Mouse (Mus musculus) embryo, embryonic 10 days (tissue): ENCODE results near the gene Klhl29.

Source experiments
- DNase-seq: peaks from one replicate; pipeline ENCODE4 v3.0.0-alpha.2; 2015; ENCODE audit warnings: low spot score

The Klhl29 gene

DNA sequence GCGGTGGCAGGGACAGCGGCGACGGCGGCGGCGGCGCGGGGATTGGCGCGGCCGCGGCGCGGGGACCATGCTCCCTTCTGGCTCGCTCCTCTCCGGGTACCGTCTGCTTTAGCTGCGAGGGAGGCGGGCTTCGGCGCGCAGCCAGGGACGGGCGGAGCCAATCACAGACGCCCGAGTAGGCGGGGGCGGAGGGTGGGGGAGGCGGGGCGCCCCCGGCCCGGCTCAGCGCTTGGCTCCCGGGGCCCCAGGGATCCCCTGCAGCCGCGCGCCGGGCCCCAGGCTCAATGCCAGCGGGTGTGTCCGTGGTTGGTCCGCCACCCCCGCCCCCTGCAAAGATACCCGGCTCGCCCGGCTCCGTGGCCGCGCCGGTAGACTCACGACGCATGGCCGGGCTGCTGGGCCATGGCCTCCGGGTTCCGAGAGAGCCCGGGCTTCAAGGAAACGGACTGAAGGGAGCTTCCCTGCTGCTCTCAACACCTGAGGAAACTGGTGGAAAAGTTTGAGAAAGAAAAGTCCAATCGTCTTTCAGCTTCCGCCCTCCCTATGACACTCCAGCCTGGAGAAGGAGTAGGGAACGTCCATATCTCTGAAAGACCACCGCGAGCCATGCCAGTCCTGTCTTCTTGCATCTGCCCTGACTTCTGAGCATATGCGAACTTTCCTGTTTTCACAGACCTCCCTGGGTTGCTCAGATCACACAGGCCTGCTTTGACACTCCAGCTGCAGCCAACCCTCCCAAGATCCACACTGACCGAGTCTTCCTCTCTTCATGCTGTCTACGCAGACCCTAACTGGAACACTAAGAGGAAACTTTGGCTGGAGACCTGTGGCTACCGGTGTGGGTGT is at the start of gene Klhl29:
TSS of gene Klhl29 (minus strand) at position 67 of the 846 bp plus-strand sequence.
- DNase-seq = peak; percentile 86

DNA sequence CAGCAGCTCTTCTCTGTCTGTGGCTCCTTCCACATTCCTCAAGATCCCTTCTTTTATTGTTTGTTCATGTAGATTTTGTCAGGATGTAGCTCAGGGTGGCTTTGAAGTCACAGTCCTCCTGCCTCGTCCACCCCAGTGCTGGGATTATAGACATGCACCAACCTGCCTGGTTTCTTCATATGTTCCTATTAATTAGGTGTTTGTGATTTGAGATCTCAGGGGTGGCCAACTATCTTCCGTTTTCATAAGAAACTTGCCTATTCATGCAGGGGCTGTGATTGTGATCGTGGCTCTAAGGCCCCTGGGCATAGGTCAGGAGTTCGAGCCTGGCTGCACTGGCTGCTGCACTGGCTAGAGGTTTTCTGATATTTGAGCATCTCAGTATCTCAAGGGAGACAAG is 49.8 kb upstream of the Klhl29 start:
- no peak for DNase-seq

DNA sequence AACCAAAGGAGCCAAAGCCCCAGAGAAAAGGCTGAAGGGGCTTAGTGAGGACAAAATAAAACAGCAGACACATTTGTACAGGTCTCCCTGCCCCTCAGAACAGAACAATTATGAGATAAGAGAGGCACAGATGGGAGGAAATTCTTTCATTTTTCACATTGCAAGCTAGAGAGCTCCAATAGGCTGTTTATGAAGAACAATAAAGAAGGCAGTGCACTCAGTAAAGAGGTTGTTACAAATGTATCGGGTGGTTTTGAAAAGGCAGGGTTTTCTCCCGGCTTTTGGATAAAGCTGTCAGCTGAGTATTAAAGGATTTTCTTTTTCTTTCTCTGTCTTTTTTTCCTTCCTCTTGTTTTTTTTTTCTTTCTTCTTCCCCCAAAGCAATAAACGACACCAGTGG is 40.3 kb upstream of the Klhl29 start:
- DNase-seq = no peak

DNA sequence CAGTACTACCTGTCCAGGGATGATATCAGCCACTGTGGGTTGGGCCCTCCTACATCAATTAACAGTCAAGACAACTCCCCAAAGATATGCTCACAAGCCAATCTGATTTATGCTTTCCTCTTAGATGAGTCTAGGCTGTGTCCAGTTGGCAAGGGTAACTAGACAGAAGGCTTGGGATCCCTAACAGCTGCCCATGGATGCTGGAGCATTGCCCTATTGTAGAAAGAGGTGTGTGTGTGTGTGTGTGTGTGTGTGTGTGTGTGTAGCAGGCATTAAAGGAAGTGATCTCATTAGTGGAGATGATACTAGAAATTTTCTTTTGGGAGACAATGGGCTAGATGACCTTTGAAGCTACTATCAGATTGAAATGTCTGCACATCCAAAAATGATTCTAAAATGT is 38.5 kb upstream of the Klhl29 start:
- no peak for DNase-seq

DNA sequence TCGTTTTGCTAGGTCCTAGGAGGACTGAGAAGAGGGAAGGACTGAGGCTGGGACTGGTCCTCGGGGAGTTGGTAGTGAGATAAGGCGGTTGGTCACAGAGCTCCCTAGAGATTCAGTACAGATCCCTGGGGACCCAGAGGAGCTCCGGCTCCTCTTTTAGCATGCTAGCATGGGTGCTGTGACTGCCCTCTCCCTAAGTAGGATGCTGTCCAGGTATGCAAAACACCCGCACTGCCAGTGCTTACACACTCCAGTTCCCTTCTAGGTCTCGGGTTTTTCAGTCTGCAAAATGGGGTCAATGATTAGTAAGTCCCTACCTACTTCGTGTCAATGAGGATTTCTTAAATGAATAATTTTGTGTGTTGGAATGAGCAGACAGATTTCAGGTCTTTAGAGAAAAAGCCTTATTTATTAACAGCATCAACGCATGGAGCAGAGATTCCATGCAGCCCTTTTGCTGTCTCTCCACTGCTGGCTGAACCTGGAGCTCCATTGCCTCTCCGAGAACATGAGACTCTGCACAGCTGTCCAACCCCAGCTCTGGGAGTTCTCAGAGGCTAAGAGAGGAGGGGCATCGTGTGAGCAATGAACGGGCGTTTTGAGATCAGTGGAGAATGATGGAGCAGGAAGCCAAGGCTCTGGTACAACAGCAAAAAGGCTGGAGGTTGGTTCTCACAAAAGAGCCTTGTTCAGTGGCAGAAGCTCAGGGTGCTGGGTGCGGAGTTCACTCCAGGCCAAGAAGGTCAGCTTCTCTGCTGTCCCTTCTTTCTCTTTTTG is 36.5 kb upstream of the Klhl29 start:
- no peak for DNase-seq

DNA sequence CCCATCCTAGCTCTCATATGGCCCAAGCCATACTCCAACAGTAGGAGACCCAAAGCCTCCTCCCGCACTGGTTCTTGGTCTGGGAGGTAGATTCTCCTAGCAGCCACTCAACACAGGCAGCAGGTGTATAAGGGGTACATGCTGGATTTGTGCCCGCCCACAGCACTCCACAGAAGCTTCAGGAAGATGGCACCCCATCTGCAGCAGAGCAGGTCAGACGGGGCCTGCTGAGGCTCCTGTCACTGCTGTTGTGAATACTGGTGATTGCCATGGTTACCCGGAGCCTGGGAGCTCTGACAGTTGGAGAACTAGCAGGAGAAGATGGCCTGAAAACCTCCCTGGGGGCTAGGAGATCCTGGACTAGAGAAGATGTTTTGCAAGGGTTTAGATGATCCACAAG is 35.9 kb upstream of the Klhl29 start:
- DNase-seq = no peak

DNA sequence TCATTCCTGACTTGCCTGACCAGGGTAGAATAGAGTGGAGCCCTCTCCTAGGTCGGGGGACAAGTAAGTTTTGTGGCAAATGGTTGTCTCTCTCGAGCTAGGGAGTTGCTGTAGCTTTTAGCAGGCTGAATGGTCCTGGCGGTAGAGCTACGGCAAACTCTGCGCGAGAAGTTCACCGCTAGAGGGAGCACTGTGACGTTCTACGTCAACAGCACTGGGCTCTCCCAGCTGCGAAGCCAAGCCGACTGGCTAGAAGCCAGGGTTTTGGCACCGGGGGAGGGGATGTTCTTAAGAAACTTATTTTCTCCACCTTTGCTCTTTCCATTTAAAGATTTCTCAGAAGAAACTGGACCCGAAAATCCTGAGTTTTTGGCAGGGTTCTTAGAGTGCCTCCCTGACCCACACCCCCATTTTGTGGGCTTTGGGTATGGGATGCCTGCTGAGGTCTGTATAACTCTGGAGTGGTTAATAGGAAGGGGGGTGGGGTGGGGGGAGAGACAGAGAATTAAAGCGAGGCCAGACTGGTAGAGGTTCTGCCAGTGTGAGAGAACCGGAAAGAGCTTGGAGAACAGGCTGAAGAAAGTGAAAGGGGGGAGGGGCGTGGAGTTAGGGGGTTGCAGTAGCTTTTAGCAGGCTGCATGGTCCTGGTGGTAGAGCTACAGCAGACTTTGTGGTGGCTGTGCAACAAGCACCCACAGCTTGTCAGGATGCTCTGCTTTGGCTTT is 35.1 kb upstream of the Klhl29 start:
- DNase-seq = peak; percentile 98

DNA sequence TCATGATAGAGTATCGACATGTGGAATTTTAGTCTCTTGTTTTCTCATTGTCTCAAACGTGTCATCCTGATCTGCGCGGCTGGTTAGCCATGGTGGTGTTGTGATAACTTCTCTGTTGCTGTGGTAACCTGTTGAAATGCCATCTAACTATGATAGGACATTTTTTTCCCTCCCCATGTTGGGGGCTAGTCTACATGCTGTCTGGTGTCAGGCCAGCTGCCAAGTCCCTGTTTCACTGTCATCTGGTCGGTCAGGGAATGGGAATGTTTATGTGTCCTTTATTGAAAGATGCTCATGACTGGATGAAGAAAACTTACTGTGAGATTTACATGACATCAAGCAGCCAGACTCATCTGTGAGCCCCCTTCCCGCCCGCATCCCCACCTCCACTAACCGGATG is 31.7 kb upstream of the Klhl29 start:
- no peak for DNase-seq

DNA sequence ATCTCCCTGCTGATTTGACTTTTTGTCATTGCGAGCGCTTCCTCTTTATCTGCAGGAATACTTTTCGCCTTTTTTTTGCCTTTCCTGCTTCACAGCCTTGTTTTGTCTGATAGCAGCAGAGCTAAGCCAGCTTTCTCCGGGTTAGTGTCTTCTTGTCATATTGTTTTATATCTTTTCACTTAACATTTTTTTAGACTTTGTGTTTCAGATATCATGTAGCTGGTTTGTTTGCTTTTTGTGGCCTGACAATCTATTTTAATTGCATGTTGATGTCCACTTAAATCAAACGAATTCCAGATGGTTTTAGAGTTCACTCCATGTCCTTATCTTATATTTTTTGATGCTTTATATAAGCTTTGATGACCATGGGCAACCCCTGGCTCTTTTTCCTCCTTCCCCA is 21.9 kb upstream of the Klhl29 start:
- no peak for DNase-seq

DNA sequence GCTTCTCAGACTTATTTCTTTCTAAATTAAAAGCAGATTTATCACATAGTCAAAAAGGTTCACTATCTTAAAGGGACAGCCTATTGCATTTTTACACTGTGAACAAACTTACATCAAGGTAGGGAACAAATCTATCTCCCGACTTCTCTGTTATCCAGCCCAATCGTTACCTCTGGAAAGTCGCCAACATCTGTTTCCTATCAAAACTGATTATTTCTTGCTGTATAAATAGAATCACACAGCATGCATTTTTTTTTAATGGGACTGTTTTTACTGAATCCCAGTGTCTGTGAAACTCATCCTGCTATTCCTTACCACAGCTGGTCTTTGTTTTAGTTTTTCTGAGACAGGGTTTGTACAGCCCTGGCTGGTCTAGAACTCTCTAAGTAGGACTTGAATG is 19.7 kb upstream of the Klhl29 start:
- peak; percentile 17 for DNase-seq

DNA sequence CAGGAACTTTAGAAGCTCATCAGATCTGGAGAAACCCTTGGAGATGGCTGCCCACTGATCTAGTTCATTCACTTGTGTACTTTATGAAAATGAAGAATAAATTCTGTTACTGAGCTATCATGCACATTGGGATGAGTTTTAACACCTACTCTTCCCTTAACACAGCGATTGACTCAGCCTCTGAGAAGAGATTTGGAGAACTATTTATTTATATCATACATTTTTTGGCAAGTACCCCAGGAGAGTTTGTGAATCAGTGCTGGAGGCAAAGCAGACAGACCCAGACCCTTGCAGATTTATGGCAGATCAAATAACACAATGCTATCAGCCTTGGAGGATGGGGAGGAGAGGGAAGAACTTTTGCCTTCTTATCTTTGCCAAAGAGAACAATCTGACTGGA is 11.6 kb upstream of the Klhl29 start:
- DNase-seq = no peak

DNA sequence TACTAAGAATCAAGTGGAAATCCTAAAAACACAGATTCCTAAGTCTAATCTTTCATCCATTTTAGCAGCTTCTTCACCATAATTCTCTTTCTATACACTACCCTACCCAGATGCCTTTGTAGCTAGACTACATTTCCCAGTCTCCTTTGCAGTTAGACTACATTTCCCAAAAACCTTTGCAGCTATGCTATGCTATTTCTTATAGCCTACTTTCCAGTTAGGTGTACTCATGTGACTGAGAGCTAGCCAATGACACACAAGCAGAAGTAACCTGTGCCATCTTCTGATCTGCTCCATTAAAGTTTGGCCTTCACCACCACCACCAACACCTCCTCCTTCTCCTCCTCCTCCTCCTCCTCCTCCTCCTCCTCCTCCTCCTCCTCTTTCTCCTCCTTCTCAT is 11.2 kb upstream of the Klhl29 start:
- DNase-seq = no peak

DNA sequence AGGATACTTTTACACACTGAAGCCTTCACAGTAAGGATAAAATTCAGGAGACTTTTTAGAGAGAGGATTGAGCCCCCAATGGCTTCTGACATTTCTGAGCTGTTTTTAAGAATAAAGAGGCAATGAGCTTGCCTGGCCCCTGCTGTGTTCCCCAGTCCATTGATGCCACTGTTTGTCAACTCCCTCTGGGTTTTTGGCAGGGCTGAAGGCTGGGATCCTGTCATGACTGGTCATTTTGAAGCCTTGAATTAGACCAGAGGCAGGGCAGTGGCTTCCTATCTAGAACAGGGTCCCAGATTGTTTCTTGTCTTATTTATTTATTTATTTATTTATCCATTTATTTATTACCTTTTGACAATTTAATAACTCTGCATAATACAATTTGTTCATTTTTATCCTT is 6.2 kb upstream of the Klhl29 start:
- DNase-seq = no peak

DNA sequence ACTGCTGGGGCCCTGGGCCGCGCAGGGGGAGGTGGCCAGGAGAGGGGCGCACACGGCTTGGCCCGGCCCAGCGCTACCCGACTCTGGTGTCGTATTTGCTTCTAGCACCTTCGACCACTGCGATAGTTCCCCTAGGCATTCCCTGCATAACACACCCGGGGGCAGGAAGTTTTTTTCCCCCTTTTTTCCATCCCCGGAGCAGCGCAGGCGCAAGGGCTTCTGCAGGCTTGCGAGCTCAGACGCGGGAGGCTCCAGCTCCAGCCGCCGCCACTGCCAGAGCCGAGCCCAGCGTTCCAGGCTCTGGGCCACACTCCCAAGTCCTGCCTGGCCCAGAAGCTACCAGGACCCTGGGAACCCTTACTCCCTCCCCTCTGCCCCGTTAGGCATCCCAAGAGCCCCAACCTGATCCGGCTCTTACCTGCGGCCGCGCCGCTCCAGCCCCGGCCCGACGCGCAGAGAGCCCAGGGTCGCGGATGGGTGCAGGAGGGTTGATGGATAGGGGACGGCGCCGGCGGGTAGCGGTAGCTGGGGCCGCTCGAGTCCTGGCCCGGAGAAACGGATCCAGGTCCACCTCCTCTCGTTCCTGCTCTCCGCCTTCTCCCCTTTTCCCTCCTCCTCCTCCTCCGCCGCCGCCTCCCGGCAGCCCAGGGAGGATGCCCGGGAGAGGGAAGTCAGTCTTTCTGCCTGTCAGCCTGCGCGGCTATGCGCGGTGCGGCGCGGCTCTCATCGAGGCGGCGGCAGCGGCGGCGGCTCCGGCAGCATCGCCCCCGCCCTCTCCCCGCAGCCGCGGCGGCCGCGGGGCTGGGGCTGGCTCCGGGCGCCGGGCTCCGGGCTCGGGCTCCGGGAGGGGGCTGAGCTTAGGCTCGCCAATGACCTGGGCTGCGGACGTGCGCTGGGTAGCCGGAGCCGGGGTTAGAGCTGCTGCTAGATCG is 532 bp downstream of the Klhl29 start:
- DNase-seq = peak; percentile 55

DNA sequence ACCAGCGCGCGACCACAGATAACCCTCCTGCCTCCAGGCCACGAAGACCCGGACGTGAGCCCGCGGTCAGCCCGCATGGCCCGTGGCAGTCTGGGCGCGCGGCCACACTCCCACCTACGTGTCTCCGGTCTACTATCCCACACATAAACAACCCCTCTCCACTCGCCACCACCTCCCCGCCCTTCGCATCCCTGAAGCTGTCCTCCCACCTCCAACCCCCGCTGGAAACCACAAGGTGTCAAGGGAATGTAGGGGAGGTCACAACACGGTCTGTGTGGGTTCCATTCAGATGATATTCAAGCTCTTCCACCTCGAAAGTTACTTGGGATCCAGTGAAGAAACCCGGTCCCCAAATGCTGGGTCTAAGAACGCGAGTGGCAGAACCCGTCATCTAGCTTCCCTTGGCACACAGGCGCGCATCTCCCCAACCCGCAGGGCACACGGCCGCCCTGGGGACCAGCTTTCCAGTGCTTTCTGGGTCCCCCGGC is 1.2 kb downstream of the Klhl29 start:
- DNase-seq = peak; percentile 34

DNA sequence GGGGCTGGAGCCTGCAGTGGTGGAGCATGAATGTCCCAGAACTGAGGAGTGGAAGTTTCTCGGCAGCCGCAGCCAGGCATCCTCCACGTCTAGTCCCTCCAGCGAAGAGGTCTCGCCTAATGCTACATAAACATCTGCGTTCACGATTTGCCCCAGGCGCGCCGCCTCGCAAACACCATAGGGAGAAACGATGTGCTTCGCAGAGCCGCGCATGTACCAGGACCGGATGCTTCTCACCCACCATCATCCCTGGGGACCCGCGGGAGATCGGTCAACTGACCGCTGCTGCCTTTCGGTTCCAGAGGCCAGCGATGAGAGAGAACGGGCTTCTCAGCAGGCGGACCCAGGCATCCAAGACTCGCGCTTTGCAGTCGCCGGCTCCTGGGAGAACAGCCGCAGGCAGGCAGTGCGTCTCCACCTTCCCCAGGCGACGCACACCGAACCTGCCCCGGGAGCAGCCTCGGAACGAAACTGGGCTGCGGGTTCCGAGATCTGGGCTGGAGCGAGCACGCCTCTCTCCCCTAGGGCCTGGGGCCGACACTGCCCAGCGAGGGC is 1.8 kb downstream of the Klhl29 start:
- peak; percentile 71 for DNase-seq

DNA sequence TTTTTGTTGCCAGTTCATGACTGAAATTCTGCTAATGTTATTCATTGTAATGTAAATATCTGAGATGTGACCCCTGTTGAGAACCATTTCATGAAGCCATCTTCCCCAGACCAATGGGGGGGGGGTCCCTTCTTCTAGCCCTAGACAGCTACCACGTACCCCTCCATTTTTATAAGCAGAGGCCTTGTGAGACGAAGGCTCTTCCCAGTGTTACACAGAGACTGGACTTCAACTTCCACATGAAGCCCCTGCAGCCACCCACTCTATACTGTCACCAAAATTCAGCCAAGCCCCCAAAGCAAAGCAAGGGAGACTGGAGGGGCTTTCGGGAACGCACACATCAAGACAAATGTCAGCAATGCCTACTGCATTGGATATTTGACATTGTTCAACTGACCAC is 6.1 kb downstream of the Klhl29 start:
- no peak for DNase-seq

DNA sequence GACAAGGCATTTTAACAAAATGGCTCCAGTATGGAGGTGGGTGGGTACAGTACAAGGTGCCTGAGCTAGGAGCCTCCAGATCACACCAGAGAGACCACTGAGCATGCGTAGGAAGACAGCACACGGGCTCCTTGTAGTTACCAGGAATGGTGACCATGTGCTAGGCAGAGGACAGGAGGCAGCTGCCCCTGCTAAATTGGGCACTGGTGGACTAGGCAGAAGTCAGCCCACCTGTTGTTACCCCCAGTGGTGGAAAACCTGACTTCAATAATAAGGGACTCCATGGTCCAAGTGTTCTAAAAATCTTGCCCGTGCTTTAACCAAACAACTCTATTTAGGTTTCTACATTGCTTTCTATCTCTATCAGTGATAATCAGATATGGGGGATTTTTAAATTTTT is 10.6 kb downstream of the Klhl29 start:
- DNase-seq = no peak

DNA sequence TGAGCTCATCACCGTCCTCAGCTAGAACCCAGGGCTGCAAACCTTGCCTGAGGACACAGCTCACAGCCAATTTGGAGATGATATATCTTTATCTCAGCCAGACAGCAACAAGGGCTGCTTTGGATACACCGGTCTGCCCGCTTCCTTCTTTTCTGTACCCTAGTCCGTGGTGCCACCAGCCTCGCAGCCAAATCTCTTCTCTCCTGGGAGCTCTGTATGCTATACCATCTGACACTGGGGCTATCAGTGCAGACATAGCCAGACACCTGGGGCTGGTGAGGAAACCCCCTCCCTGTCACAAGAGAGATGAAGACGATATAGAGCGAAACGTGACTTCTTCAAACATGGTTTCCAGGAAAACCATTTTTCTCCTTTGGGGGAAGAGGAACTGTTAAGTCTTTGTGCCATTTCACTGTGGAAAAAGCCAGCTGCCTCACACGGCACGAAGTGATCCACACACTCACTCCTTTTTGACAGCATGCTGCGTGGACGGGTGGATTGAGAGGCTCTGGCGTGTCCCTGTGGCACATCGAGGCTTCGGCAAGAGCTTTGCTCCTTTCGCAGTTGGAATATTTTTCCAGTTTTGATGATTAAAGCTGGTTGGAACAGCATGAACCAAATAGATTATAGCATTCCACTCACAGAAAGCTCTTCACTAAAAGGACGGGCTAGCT is 11.4 kb downstream of the Klhl29 start:
- no peak for DNase-seq

DNA sequence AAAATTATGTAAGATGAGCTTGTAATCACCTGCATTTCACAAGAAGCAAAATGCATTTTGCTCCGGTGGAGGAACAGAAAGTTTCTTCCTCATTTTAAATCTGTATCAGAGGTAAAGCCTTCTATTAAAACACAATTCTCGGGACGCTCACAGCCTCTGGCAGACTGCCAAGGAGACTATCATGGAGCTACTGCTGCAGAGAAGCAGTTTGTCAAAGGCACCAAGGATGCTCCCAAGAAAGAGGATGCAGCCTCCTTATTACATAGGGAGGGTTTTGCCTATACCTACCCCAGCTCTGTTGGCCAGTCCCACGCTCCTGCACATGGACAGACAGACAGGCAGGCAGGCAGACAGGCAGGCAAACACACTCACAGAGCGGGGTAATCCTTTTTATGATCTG is 16.4 kb downstream of the Klhl29 start:
- DNase-seq = no peak

DNA sequence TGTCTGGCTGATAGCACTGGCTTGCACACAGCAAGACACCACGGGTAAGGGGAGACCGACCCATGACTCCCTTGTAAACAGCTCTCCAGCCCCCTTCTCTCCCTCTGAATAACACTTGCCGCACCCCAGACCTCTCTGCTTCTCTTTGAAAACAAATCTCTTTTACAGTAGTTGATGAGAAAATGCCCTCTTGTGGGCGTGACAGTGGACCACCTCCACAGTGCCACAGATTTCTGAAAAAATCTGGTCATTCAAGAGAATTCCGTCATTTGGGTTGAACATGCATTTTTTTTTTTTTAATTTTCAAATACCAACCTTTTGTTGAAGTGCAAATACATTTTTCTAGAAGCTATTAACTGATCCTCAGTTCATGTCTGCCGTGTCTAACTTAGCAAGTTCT is 17.0 kb downstream of the Klhl29 start:
- DNase-seq = no peak
